Mouse (Mus musculus): Measurements from ENCODE around the gene Arhgef5. TPM values are rescaled to one million over a fixed set of nuclear protein-coding genes. Genes with fewer than 3 reads are reported as not detected.
"Not testable (repeated sequence)": the region's sequence is repeated elsewhere in the genome, so short reads cannot be mapped to it uniquely, and the experiment has no call there.

Arhgef5 gene
- total RNA-seq (2021) (10 to 100 TPM; 17.0 to 18.2 TPM), polyA plus RNA-seq (2012; rRNA removed) (6.7 and 7.8 TPM in 2 replicates)
- long read RNA-seq, full-length matches to known transcripts, result 2 of 7 reads
- long read RNA-seq, partial matches to known transcripts, result 4 of 7 reads
- long read RNA-seq, other reads (novel, unspliced or antisense), result 1 of 7 reads

DNA sequence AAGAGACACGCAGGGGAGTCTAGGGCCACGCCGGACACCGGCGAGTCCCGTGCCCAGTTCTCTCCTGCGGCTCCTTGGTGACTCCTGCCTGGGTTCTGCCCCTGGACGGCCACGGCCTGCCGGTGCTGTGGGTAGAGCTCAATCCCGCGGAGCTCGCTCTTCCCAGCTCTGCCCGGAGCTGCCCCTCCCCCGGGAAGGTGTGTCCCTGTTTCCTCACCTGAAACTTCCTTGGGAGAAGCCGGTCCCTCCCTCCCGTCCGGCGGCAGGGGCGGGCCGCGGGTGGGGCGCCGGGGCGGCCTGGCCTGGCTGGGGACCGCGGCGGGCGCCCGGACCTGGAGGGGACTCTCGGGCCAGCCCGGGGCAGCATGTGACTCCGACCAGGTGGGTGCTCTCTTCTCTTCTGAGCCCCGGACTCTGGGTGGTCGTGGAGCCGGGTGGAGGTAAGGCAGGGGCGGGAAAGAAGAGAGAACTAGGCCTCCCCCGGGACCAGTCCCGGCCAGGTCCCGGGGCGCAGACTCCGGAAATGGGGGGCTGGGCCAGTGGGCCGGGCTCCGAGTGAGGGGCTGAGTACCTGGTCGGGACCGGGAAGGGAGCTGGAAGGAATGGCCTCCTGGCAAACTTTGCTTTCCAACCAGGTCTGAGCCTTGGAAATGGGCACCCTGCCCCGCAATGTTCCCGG is at the start of gene Arhgef5:
TSS of gene Arhgef5 (plus strand) at position 220 of the 679 bp plus-strand sequence.
- peak; percentile 84 for DNase-seq

DNA sequence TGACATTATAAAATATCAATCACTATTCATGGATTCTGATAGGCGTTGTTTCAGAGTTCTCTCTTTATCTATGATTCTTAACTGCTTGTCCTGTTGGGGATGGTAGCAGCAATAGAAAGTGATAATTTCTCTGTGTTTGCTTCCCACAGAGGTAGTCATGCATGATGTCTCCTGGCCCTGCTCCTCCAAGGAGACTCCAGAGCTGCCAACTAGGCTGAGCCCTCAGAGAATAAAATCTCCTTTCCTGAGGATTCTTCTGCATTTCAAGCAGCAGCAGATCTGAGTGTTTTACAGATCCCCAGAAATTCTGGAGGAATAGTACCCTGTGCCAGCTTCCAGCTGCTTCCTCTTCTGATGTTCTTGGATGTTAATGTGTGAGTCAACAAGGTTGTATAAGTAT is 34.1 kb upstream of the Arhgef5 start, which contains the start of gene Olfr47:
TSS of gene Olfr47 (plus strand) at position 275 of the 400 bp plus-strand sequence.
- DNase-seq, result not testable (repeated sequence)

DNA sequence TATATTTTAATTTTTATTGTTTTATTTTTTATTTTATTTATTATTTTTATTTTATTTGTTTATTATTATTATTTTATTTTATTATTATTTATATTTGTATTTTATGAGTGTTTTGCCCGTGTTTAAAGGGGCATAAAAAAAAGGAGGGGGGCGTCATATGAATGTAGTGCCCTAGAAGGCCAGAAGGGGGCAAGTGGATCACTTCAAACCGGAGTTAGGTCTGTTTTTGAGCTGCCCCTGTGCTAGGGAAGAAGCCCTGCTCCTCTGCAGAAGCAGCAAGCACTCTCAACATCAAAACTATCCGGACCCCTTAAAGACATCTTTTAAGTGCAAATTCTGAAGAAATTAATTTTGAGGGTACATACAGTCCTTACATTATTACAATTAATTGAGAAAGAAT is 23.3 kb upstream of the Arhgef5 start:
- no peak for DNase-seq

DNA sequence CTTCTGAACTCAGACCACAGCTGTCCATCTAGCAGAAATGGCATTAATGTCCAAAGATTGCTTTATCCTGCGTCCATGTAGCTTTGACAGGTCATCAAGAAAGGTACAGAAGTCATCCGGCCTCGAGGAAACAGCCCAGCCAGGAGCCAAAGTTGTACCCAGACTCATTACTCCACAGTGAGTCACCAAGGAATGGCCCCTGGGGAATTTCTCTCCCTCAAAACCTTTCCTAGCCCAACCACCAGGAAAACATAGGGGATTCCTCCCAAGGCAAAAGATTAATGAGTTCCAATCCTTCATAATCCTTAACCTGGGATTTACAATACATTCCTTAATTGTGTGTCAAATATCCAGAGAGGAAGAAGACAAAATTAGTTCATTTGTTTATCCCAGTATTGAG is 18.0 kb upstream of the Arhgef5 start:
- no peak for DNase-seq

DNA sequence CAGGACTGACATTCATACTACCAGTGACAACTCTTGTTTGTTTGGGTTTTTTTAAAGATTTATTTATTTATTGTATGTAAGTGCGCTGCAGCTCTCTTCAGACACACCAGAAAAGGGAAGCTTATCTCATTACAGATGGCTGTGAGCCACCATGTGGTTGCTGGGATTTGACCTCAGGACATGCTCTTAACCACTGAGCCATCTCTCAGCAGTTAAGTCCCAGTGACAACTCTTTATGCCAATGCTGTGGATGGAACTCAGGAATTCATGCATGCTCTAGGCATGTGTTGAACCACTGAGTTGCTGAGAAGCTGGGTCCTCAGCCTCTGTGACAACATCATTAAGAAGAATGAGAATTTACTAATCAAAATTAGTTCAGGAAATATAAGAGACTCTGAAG is 12.4 kb upstream of the Arhgef5 start:
- DNase-seq, result no peak

DNA sequence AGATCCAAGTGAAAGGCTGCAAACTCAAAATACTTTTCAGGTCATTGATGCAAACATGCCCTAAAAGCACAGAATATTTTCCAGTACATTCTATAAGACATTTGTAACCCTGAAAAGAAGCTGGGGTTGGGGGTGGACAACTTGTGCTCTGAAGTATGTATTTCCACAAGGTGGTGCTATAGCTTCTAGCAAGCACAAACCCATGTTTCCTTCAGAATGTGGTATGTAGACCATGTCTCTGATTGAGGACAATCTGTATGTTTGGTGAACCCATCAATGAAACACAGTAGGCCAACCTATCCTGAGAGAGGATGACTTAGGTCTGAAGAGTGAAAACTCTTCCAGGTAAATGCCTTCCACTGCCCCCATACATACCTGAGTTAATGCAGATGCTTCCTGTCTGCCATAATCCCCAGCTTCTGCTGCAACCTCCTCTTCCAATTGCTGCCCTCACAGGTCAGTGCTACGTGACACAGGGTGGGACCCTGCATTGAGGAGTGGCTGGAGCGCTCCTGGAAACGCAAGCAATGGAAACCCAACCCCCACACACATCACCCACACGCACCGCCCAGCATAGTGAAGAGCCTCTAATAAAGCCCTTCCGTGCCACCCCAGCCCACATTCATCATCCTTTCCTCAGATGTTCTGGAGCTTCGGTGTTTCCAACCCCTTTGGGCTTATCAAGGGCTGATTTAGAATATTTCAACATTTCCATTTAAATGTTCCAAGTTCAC is 11.0 kb upstream of the Arhgef5 start:
- DNase-seq, result no peak

DNA sequence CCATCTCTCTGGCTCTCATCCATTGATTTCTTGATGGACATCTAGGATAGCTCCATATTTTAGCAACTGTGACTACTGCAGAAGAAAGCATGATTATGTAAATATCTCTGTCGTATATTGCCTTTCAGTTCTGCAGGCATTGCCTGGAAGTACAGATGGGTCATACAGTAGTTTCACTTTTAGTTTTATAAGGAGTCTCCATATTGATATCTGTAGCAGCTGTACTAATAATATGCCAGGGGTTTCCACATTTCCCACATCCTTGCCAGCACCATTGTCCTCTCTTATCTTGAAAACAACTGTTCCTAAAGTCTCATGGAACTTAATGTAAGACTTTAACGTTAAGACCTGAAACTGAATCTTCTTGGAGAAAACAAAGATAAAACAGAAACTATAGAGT is 4.6 kb upstream of the Arhgef5 start:
- DNase-seq, result no peak

DNA sequence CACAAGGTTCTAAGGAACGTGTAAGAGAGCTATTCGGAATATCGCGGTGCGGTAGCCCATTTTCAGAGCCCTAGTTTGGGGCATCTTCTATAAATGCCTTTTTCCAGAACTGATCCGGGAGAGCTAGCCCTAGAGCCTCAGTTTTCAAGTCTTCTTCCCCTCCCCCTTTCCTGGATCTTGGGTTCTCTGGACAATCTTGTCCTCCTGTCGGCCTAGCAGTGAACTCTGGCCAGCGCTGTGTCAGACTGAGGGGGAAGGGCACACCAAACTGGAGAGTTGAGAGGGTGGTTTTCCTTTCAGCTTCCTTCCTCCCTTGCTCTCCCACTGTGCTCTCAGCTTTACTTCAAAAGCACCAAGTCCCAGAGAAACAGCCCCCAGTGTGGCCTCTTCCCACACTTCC is 974 bp downstream of the Arhgef5 start:
- DNase-seq, result peak; percentile 50

DNA sequence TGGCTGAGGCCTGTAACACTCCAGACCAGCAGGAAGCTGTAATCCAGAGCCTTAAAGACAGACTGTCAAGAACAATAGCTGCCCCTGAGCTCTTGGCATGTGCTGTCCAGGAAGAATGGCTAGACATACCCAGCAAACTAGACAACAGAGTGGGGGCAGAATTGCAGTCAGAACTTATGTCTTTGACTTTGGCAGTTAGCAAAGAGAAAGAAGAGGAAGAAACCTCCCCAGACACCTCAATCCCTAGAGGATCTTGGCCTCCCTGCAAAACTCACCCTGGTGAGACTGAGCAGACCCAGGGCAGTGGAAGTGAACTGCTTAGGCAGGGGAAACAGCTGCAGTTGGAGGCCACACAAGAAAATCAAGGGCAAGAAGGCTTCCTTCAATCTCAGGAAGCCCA is 7.2 kb downstream of the Arhgef5 start:
- peak; percentile 11 for DNase-seq

DNA sequence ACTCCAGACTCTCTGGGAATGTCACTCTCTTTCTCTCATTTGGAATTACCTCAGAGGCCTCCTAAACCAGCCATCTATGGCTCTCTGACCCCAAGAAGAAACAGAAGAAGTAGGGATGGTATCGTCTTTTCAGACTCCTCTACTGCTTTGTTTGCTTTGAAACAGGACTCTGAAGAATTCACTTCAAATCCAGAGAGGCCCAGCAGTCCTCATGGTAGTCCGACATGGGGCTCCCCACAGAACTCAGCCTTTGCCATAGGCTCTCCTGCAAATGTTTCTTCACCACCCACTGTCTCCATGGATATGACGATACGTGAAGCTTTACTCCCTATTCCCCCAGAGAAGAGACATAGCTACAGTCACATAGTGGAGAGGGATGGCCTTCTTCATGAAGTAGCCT is 8.7 kb downstream of the Arhgef5 start:
- no peak for DNase-seq

- no peak for DNase-seq
Measured at GRCm38 (mm10) chr6:43278247-43278646, 12.9 kb downstream of the Arhgef5 start.

GRCm38 (mm10) chr6:43280481-43280880 is 15.1 kb downstream of the Arhgef5 start:
- no peak for DNase-seq

GRCm38 (mm10) chr6:43292041-43292440 is 26.7 kb downstream of the Arhgef5 start:
- DNase-seq, result peak; percentile 16

GRCm38 (mm10) chr6:43292471-43293076 is 27.2 kb downstream of the Arhgef5 start:
- DNase-seq, result peak; percentile 66

DNA sequence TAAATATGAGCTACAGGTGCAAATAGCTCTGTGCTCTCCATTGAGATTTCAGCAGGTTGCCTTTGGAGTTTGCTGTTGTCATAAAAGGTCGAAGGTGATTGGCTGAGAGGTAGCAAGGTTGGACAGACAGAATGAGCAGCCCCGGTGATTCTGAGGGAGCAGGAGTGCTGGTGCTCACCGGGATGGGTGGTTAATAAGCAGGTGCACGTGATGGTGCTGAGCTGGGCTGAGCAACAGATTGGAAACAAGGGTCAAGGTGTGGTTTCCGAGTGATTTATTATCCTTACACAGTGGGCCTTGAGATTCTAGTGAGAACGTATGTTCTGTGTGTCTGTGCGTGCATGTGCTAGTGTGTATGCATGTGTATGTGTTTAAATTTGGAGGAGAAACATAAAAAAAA is 27.8 kb downstream of the Arhgef5 start:
- no peak for DNase-seq

- DNase-seq, result no peak
Measured at GRCm38 (mm10) chr6:43295908-43296307, 30.5 kb downstream of the Arhgef5 start.

DNA sequence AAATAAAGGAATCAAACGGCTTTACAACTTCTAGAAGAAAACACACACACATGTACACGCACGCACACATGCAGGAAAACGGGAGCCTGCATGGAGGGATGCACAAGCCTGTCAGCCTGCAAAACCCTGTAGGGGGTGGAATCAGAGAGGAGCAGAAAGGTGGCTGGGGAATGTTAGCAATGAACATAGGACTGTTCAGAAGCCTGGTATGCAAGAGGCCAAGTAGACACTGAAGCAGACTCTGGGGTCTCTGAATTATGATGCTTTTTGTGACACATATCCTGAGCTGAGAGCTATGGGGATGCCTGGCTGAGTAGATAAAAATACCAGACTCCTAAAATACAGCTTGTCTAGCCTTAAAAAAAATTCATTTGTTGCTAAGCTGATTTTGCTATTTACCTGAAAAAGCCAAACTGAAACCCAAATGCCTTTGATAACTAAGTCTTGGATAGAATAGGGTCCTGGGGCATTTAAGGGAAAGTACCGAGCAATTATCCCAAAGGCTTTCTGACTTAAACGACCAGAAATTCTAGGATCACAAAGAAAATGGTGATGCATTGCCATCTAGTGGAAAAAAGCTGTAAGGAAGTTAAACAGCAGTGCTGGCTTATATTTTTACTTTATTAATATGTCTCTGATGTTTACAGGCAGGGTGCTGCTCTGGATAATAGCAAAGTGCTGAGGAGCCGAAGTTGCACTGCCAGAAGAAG is 31.6 kb downstream of the Arhgef5 start:
- peak; percentile 15 for DNase-seq

GRCm38 (mm10) chr6:43297508-43297850 is 32.1 kb downstream of the Arhgef5 start:
- no peak for DNase-seq

GRCm38 (mm10) chr6:43309454-43309853 is 44.1 kb downstream of the Arhgef5 start, which contains the start of gene Nobox:
Gene Nobox (minus strand): TSS chr6:43309554.
- DNase-seq, result no peak

- no peak for DNase-seq
Measured at GRCm38 (mm10) chr6:43310071-43310470, 44.7 kb downstream of the Arhgef5 start.

DNA sequence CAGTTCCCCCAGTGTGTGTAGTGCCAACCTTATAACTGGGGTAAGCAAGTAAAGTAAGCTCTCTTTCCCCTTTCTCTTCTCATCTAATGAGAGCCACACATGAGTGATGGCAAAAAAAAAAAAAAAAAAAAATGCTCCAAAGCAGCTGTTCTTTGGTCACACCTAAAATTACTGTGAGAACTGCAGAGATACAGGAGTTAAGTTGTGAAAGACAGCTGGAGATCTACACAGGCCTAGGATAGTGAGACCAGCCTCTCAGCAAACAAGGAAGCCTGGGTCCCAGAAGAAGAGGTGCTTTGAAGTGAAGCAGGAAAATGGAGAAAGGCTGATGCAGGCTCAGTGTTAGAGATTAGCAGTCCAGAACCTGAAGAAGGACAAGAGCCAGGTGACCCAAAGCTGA is 47.2 kb downstream of the Arhgef5 start:
- DNase-seq, result no peak

DNA sequence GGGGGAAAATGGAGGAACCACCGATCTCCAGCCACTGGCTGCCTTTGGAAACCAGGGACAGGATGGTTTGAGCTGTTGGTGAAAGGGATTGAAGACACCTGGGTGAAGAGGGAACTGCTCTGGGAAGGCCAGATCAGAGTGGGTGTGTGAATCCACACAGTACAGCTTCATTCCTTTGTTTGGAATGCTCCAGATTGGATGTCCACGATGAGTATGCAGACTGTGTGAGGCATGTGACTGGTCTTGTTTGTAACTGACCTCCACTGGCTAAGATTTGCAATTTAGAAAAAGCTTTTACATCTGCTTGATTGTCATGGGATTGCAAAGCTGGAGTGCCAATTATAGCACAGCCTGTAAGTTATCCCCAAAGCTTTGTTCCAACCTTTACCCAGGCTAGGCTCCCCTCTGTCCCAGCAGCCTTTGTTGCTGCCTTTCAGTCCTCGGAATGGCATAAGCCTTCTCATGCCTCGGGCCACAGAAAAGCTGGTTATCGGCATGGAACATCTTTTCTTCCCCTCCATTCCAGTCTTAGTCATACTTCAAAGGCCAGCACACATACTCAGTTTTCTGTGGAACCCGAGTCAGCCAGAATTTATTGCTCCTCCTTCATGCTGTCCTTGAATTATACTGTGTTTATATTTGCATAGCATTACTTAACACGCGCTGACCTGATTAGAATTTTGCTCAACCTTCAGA is 47.7 kb downstream of the Arhgef5 start:
- DNase-seq, result no peak
